Mouse (Mus musculus) lung, adult 2 months (tissue): ENCODE results near the gene Hist1h3d. TPM values are rescaled to one million over a fixed set of nuclear protein-coding genes. Genes with fewer than 3 reads are reported as not detected.
"Not testable (repeated sequence)": the region's sequence is repeated elsewhere in the genome, so short reads cannot be mapped to it uniquely, and the experiment has no call there.

Experiments
- DNase-seq: peaks from one replicate; pipeline ENCODE4 v3.0.0; 2022
- H3K4me1 ChIP-seq: fragments of 200-500 bp; 2 replicates; pipeline ENCODE4 v1.6.1; 2011; ENCODE audit warnings: low read length; ENCODE audit not compliant: control insufficient read depth, insufficient read depth
- H3K4me3 ChIP-seq: fragments of 200-500 bp; replicated peaks from 2 replicates; pipeline ENCODE3; 2011; ENCODE audit warnings: low read depth, mild to moderate bottlenecking, control low read depth, low read length; ENCODE audit errors: extremely low read depth
- CTCF ChIP-seq: fragments of 200-500 bp; IDR thresholded peaks from 2 replicates; pipeline ENCODE4 v1.5.1; 2011; ENCODE audit warnings: mild to moderate bottlenecking, low read length, control low read depth; ENCODE audit not compliant: insufficient read depth
- POLR2A ChIP-seq: fragments of 200-500 bp; IDR thresholded peaks from 2 replicates; pipeline ENCODE4 v1.6.1; 2011; ENCODE audit warnings: low read depth, mild to moderate bottlenecking, control low read depth, low read length, borderline replicate concordance; ENCODE audit errors: extremely low read depth
- WGBS: fragments of 180-500 bp; shearing (Covaris S2); methylation state at CpG from one replicate; pipeline ENCODE4 v1.1.7; 2018; 5-methylcytosine and 5-hydroxymethylcytosine counted together
- polyA plus RNA-seq: library from polyadenylated mRNA; depleted of rRNA; stranded (reverse); fragments of >200 nt; gene quantifications from 2 replicates; pipeline ENCODE4 v1.2.3, GENCODE M21; 2012

The Hist1h3d gene
- polyA plus RNA-seq, 1 experiment = 2.6 TPM

- DNase-seq = peak; percentile 16
- peaks cover 2% of the 10 kb centered on the region; the same call in 1 of the 2 replicates for H3K4me1 ChIP-seq
- peak overlapping the region; percentile 64 for H3K4me3 ChIP-seq
- no peak for TF ChIP-seq CTCF
- no peak for TF ChIP-seq POLR2A
- WGBS = 2% methylated on average over 22 of the region's 22 CpGs
These were observed 10.8 kb downstream of the Hist1h3d start for GRCm38 (mm10) chr13:23586099-23586939.

GRCm38 (mm10) chr13:23586940-23587225, 11.3 kb downstream of the Hist1h3d start:
- TF ChIP-seq CTCF (no peak), POLR2A (no peak)
- no peak for DNase-seq
- no peak overlapping the region for H3K4me3 ChIP-seq
- WGBS = 0% methylated on average over 1 of the region's 1 CpGs
- peaks cover 2% of the 10 kb centered on the region; the same call in 1 of the 2 replicates for H3K4me1 ChIP-seq

GRCm38 (mm10) chr13:23591206-23591605, 15.6 kb downstream of the Hist1h3d start:
- TF ChIP-seq CTCF = no peak
- no peak for TF ChIP-seq POLR2A
- WGBS = 87% methylated on average over 7 of the region's 7 CpGs

GRCm38 (mm10) chr13:23591886-23592285, 16.3 kb downstream of the Hist1h3d start:
- DNase-seq, H3K4me1 ChIP-seq, H3K4me3 ChIP-seq: not testable (repeated sequence)
- 85% methylated on average over 7 of the region's 7 CpGs for WGBS

More at GRCm38 (mm10) chr13:23591206-23591605, 15.6 kb downstream of the Hist1h3d start:
- no peak for DNase-seq
- peaks cover 5% of the 10 kb centered on the region; the same call in 1 of the 2 replicates for H3K4me1 ChIP-seq
- no peak overlapping the region for H3K4me3 ChIP-seq

- peaks cover 5% of the 10 kb centered on the region; the same call in 1 of the 2 replicates for H3K4me1 ChIP-seq
- no peak for DNase-seq
- 52% methylated on average over 7 of the region's 7 CpGs for WGBS
- no peak overlapping the region for H3K4me3 ChIP-seq
- TF ChIP-seq POLR2A (no peak), CTCF (no peak)
These were observed 17.1 kb downstream of the Hist1h3d start for GRCm38 (mm10) chr13:23592614-23593013.

- WGBS = 40% methylated on average over 5 of the region's 5 CpGs
- H3K4me1 ChIP-seq = peaks cover 5% of the 10 kb centered on the region
- TF ChIP-seq POLR2A (no peak), CTCF (no peak)
- no peak for DNase-seq
- no peak overlapping the region for H3K4me3 ChIP-seq
These were observed 17.6 kb downstream of the Hist1h3d start for GRCm38 (mm10) chr13:23593051-23593770.

GRCm38 (mm10) chr13:23595185-23595584, 19.6 kb downstream of the Hist1h3d start:
- H3K4me3 ChIP-seq = no peak overlapping the region
- DNase-seq = no peak
- peaks cover 5% of the 10 kb centered on the region for H3K4me1 ChIP-seq
- 64% methylated on average over 2 of the region's 2 CpGs for WGBS
- no peak for TF ChIP-seq CTCF
- no peak for TF ChIP-seq POLR2A

GRCm38 (mm10) chr13:23595622-23596372, 20.2 kb downstream of the Hist1h3d start:
- H3K4me1 ChIP-seq = peaks cover 5% of the 10 kb centered on the region
- H3K4me3 ChIP-seq = no peak overlapping the region
- 78% methylated on average over 7 of the region's 7 CpGs for WGBS
- no peak for TF ChIP-seq CTCF
- TF ChIP-seq POLR2A = no peak
- no peak for DNase-seq

- 5% methylated on average over 9 of the region's 9 CpGs for WGBS
- H3K4me3 ChIP-seq = no peak overlapping the region
- TF ChIP-seq POLR2A = no peak
- TF ChIP-seq CTCF = peak; percentile 66
- DNase-seq = peak; percentile 76
- H3K4me1 ChIP-seq = peaks cover 4% of the 10 kb centered on the region
These were observed 22.4 kb downstream of the Hist1h3d start for GRCm38 (mm10) chr13:23597957-23598356.
